8 mouse cellular contexts compared by ENCODE assay signal in the genomic region with DNA sequence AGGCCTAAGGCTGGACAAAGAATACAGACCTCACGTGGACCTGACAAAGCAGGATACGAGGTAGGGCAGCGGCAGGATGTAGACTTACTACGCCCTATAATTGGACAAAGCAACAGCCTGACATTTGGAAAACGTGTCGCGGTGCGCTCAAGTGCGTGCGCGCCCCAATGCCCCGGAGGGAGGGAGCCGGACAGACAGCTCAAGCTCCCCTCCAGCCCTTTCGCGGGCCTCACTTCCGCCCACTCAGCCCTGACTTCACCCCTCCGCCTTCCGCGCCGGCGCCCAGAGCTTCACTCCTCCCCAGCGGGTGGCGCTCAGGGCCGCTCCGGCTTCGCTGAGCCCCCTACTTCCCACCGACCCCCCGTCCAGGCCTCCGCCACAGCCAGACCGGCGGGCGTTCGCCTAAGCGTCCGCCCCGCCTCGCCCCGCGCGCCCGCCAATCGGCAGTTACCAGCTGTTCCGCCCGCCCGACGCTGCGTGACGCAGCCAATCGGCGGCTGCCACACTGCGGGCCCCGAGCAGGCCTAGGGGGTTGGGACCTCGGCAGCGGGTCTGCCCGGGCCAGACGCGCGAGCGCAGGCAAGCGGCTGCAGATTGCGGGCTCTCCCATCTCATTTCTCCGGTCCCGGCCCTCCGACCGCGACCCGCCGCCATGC. TPM values are rescaled to one million over a fixed set of nuclear protein-coding genes. Genes with fewer than 3 reads are reported as not detected.
DNase-seq lines count a peak whose midpoint lies in the region; ATAC-seq lines count a peak whose summit lies in the region.

A gene (plus strand): TSS at position 389 of the 656 bp plus-strand sequence.
A gene (minus strand): TSS at position 406 of the 656 bp plus-strand sequence.

- H3K4me2 ChIP-seq in hindbrain, embryonic 12.5 days (replicated peaks) = peak within 1 kb of the TSS; percentile 70

- no peaks in the 10 kb centered on the region for H3K9me3 ChIP-seq in hindbrain, embryonic 12.5 days (replicated peaks)

- peak within 1 kb of the TSS; percentile 96 for H3K9ac ChIP-seq in hindbrain, embryonic 12.5 days

- H3K27me3 ChIP-seq in hindbrain, embryonic 12.5 days = no peaks in the 10 kb centered on the region

- peak; percentile 97 for DNase-seq in NIH3T3 (ENCODE audit: low read depth)
- DNase-seq in cerebellum, postnatal 10 days = peak; percentile 96 to 98
- peak; percentile 94 to 96 for DNase-seq in frontal cortex, postnatal 10 days (ENCODE audit: low spot score in 2 of 2)
- peak; percentile 87 to 95 for DNase-seq in layer of hippocampus, postnatal 25 days (ENCODE audit: extremely low spot score in 1 of 2, low spot score in 1 of 2)
- peak; percentile 96 for DNase-seq in lung, postnatal 25 days (ENCODE audit: low spot score)
- DNase-seq in retina, embryonic 14.5 days (ENCODE audit: low spot score) = peak; percentile 97
- DNase-seq in thymus, postnatal 4 days = peak; percentile 96

- peak; percentile 99 for ATAC-seq in hindbrain, embryonic 12.5 days (ENCODE audit: low FRiP score)

- under 1% methylated on average over 66 of the region's 68 CpGs for WGBS in hindbrain, embryonic 12.5 days

- H3K27ac ChIP-seq in hindbrain, embryonic 12.5 days = peak within 1 kb of the TSS; percentile 98

- peaks cover 8% of the 10 kb centered on the region for H3K36me3 ChIP-seq in hindbrain, embryonic 12.5 days

- peaks cover 24% of the 10 kb centered on the region for H3K4me1 ChIP-seq in hindbrain, embryonic 12.5 days

- H3K4me3 ChIP-seq in hindbrain, embryonic 12.5 days = peak within 1 kb of the TSS; percentile 92

RNA-seq across cellular contexts. Expression of the first gene that starts in this region (rescaled TPM):
- polyA plus RNA-seq in hindbrain, embryonic 12.5 days (2016; fragmentation: Nextera tagmentation; extraction: Ambion mirVana) = 547 and 563 TPM in 2 replicates
- total RNA-seq in layer of hippocampus, postnatal 25 days (2021) = 100 to 1,000 TPM; 182 to 206 TPM

RNA-seq across cellular contexts. Expression of the second gene that starts in this region (rescaled TPM):
- polyA plus RNA-seq in hindbrain, embryonic 12.5 days (2016; fragmentation: Nextera tagmentation; extraction: Ambion mirVana) = 3.2 and 4.1 TPM in 2 replicates
- total RNA-seq in layer of hippocampus, postnatal 25 days (2021) = 1 to 10 TPM; 3.4 to 5.9 TPM

Comparison
In these comparisons a context has a peak if more than half of its experiments do, and no peak if none do; other contexts are left out.
1. Peak in every context shown above with its lines: DNase-seq, ATAC-seq, H3K4me3 ChIP-seq and H3K27ac ChIP-seq.